Mouse (Mus musculus): ENCODE measurements at regions not wholly inside any gene's neighbourhood (a gene's known extent, or its start where the extent isn't known, plus 50 kb on each side); places are given as distances from the start of the nearest gene placed in this dataset.

DNA sequence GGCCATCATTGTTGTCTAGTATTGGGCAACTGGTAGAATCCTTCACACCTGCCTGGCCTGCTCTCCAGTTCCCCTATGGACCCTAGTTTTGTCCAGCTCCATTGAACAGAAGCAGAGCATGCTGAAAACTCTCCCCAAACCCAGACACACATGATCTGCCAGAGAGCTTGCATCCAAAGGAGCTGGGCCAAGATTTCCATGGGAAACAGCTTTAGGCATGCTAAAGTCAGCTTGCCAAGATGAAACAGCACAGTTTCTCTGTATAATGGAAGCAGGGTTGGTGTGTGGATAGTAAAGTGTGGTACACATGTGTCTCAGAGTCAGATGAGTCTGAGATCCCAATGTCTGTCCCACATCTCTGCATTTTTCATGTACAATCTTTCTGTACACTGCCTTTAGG, 98.8 kb upstream of the Spdl1 start:
- TF ChIP-seq CTCF (IDR thresholded peaks at IDR 0.05; ENCODE audit: low read depth, low read length) = no peak
- TF ChIP-seq POLR2A (IDR thresholded peaks at IDR 0.05; ENCODE audit: extremely low read depth, insufficient read depth, low read length) = no peak
